Mouse (Mus musculus): ENCODE results near the gene Ndufa5. TPM values are rescaled to one million over a fixed set of nuclear protein-coding genes. Genes with fewer than 3 reads are reported as not detected.

Gene Ndufa5
- polyA plus RNA-seq, 1 experiment from 2014 or later = 88.2 TPM

- 92% methylated on average over 2 of the region's 2 CpGs for WGBS (ENCODE audit: missing documents)
- no peak overlapping the region for H3K27ac ChIP-seq
- H3K36me3 ChIP-seq (ENCODE audit: inconsistent target) = no peaks in the 10 kb centered on the region
- H3K79me2 ChIP-seq (ENCODE audit: inconsistent target) = no peaks in the 10 kb centered on the region
- H3K4me3 ChIP-seq (ENCODE audit: inconsistent target) = no peak overlapping the region
These were observed 57.7 kb downstream of the Ndufa5 start for GRCm38 (mm10) chr6:24470135-24470534.

Other genes with a start within 250 kb of the Ndufa5 start
- not detected in 3 replicates for gene Iqub, start 12.9 kb downstream of the Ndufa5 start, polyA plus RNA-seq (2018)
- not detected in 3 replicates for gene Asb15, start 131 bp upstream of the Ndufa5 start, polyA plus RNA-seq (2018)
- not detected in 3 replicates for gene Lmod2, start 69.7 kb upstream of the Ndufa5 start, polyA plus RNA-seq (2018)
- gene Wasl, start 137.0 kb upstream of the Ndufa5 start, polyA plus RNA-seq (2018) = 9.3 to 15.8 TPM (median 10.4 TPM) in 3 replicates
- gene Hyal6, start 205.2 kb upstream of the Ndufa5 start, polyA plus RNA-seq (2018) = not detected in 3 replicates
- not detected in 3 replicates for gene Hyal4, start 220.3 kb upstream of the Ndufa5 start, polyA plus RNA-seq (2018)